Mouse (Mus musculus): ENCODE measurements around the gene Hdac5.

DNA sequence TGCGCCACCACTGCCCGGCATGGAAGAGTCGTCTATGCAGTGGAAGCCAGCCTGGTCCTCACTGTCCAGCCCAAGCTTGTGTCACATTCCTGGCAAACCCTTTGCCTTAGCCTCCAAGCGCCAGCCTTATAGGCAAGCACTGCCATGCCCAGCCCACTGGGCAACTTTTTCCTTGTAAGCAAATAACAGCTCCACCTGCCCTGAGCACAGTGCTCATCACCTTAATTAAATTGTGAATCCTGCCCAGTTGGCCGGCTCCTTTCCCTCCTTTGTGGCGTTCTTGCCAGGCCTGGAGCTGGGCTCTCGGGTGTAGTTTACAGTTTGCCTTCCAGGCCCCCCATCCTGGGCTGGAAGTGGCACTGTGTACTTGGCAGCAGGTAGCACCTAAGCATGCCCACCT is 33.2 kb upstream of the Hdac5 start:
- TF ChIP-seq CTCF (IDR thresholded peaks at IDR 0.05) (no peak), EP300 (IDR thresholded peaks at IDR 0.05) (no peak)
